Mouse (Mus musculus) intestine, postnatal 0 days (tissue): ENCODE results near the gene Myrf. TPM values are rescaled to one million over a fixed set of nuclear protein-coding genes. Genes with fewer than 3 reads are reported as not detected.
A peak's percentile ranks its signal among the peaks of the same experiment; 100 is the strongest.

Experiments
- ATAC-seq: fragments of 200-750 bp; cut with Nextera tagmentation; 2 replicates; pipeline ENCODE4 v1.8.0; 2017; ENCODE audit warnings: mild to moderate bottlenecking, moderate TSS enrichment, moderate library complexity
- H3K27ac ChIP-seq: fragments of 300-500 bp; sonication (generic); 2 replicates; pipeline ENCODE4 v1.5.1; 2014; ENCODE audit warnings: mild to moderate bottlenecking, low read depth, low read length, moderate library complexity
- H3K27me3 ChIP-seq: fragments of 300-500 bp; sonication (generic); replicated peaks from 2 replicates; pipeline ENCODE4 v1.6.1; 2014; ENCODE audit warnings: low read length, mixed read lengths; ENCODE audit not compliant: control insufficient read depth, insufficient read depth
- H3K36me3 ChIP-seq: fragments of 300-500 bp; sonication (generic); 2 replicates; pipeline ENCODE4 v1.6.1; 2014; ENCODE audit warnings: mild to moderate bottlenecking, moderate library complexity; ENCODE audit not compliant: control insufficient read depth, insufficient read depth
- H3K4me1 ChIP-seq: fragments of 300-500 bp; sonication (generic); replicated peaks from 2 replicates; pipeline ENCODE4 v1.6.1; 2014; ENCODE audit warnings: antibody characterized with exemption, low read length, mixed read lengths; ENCODE audit not compliant: control insufficient read depth, insufficient read depth
- H3K4me2 ChIP-seq: fragments of 300-500 bp; sonication (generic); replicated peaks from 2 replicates; pipeline ENCODE4 v1.6.1; 2014; ENCODE audit warnings: low read depth, mild to moderate bottlenecking, moderate library complexity
- H3K4me3 ChIP-seq: fragments of 300-500 bp; sonication (generic); 2 replicates; pipeline ENCODE4 v1.5.1; 2014; ENCODE audit warnings: low read depth, low read length
- H3K9ac ChIP-seq: fragments of 300-500 bp; sonication (generic); 2 replicates; pipeline ENCODE4 v1.6.1; 2014; ENCODE audit warnings: mild to moderate bottlenecking, low read depth, low read length
- H3K9me3 ChIP-seq: fragments of 300-500 bp; sonication (generic); 2 replicates; pipeline ENCODE4 v1.6.1; 2016; ENCODE audit warnings: mixed run types; ENCODE audit not compliant: control insufficient read depth
- CTCF ChIP-seq: sonication (generic); IDR thresholded peaks from 2 replicates; pipeline ENCODE4 v1.5.1; 2016; ENCODE audit warnings: low read depth, mild to moderate bottlenecking, control low read depth, antibody characterized with exemption, moderate library complexity
- WGBS: fragments of 180-500 bp; shearing (Covaris S2); extraction: QIAGEN DNeasy Blood & Tissue Kit; methylation state at CpG from one replicate; pipeline ENCODE4 v1.1.7; 2014; 5-methylcytosine and 5-hydroxymethylcytosine counted together
- polyA plus RNA-seq: library from polyadenylated mRNA; unstranded; fragments of >200 nt; fragmentation: Nextera tagmentation; extraction: Ambion mirVana; gene quantifications from 2 replicates; pipeline ENCODE4 v1.2.1, GENCODE M21; 2015

The Myrf gene
- polyA plus RNA-seq, 1 experiment from 2014 or later, result 4.1 TPM

- no peak overlapping the region for H3K4me3 ChIP-seq
- TF ChIP-seq CTCF, result no peak
- 37% methylated on average over 8 of the region's 8 CpGs for WGBS
These were observed 2.4 kb upstream of the Myrf start for GRCm38 (mm10) chr19:10242916-10243315.

GRCm38 (mm10) chr19:10239975-10240653 lies 434 bp downstream of the Myrf start:
- 1% methylated on average over 26 of the region's 26 CpGs for WGBS
- Histone ChIP-seq H3K27ac (no peak overlapping the region), H3K9ac (peak overlapping the region; percentile 52; the same call in 1 of the 2 replicates), H3K4me1 (peaks cover 13% of the 10 kb centered on the region; the same call in 1 of the 2 replicates), H3K9me3 (no peaks in the 10 kb centered on the region), H3K27me3 (no peaks in the 10 kb centered on the region), H3K36me3 (no peaks in the 10 kb centered on the region), H3K4me3 (peak overlapping the region; percentile 47), H3K4me2 (peak overlapping the region; percentile 92)
- no peak for ATAC-seq
- no peak for TF ChIP-seq CTCF

More at GRCm38 (mm10) chr19:10242916-10243315, 2.4 kb upstream of the Myrf start:
- H3K9me3 ChIP-seq, result no peaks in the 10 kb centered on the region
- H3K4me2 ChIP-seq, result no peak overlapping the region
- H3K27ac ChIP-seq, result no peak overlapping the region
- ATAC-seq, result no peak
- no peak overlapping the region for H3K9ac ChIP-seq
- H3K36me3 ChIP-seq, result no peaks in the 10 kb centered on the region
- peaks cover 8% of the 10 kb centered on the region; the same call in 1 of the 2 replicates for H3K4me1 ChIP-seq
- no peaks in the 10 kb centered on the region for H3K27me3 ChIP-seq

GRCm38 (mm10) chr19:10239419-10239818 lies 1.1 kb downstream of the Myrf start:
- no peaks in the 10 kb centered on the region for H3K27me3 ChIP-seq
- no peak for ATAC-seq
- peaks cover 14% of the 10 kb centered on the region; the same call in 1 of the 2 replicates for H3K4me1 ChIP-seq
- H3K4me3 ChIP-seq, result peak overlapping the region; percentile 47
- 26% methylated on average over 2 of the region's 2 CpGs for WGBS
- H3K27ac ChIP-seq, result no peak overlapping the region
- no peaks in the 10 kb centered on the region; the same call in 1 of the 2 replicates for H3K36me3 ChIP-seq
- H3K9me3 ChIP-seq, result no peaks in the 10 kb centered on the region
- peak overlapping the region; percentile 92 for H3K4me2 ChIP-seq
- no peak for TF ChIP-seq CTCF
- no peak overlapping the region for H3K9ac ChIP-seq

GRCm38 (mm10) chr19:10238477-10238876 lies 2.1 kb downstream of the Myrf start:
- Histone ChIP-seq H3K27ac (no peak overlapping the region; the same call in 1 of the 2 replicates), H3K4me2 (peak overlapping the region; percentile 92), H3K4me1 (peaks cover 14% of the 10 kb centered on the region; the same call in 1 of the 2 replicates), H3K27me3 (no peaks in the 10 kb centered on the region), H3K9ac (no peak overlapping the region), H3K4me3 (no peak overlapping the region), H3K36me3 (peaks cover 2% of the 10 kb centered on the region; the same call in 1 of the 2 replicates), H3K9me3 (no peaks in the 10 kb centered on the region)
- no peak for ATAC-seq
- no peak for TF ChIP-seq CTCF
- 40% methylated on average over 3 of the region's 3 CpGs for WGBS

GRCm38 (mm10) chr19:10235784-10236565 lies 4.6 kb downstream of the Myrf start:
- peak overlapping the region; percentile 60; the same call in 1 of the 2 replicates for H3K27ac ChIP-seq
- peak overlapping the region; percentile 45 for H3K4me2 ChIP-seq

GRCm38 (mm10) chr19:10232327-10233017 lies 8.1 kb downstream of the Myrf start:
- ATAC-seq, result no peak
- TF ChIP-seq CTCF, result no peak
- no peak overlapping the region for H3K9ac ChIP-seq
- no peak overlapping the region for H3K27ac ChIP-seq
- H3K4me1 ChIP-seq, result peaks cover 3% of the 10 kb centered on the region; the same call in 1 of the 2 replicates
- no peak overlapping the region for H3K4me3 ChIP-seq
- WGBS, result 52% methylated on average over 9 of the region's 9 CpGs
- H3K4me2 ChIP-seq, result no peak overlapping the region
- no peaks in the 10 kb centered on the region for H3K9me3 ChIP-seq
- no peaks in the 10 kb centered on the region for H3K27me3 ChIP-seq
- H3K36me3 ChIP-seq, result peaks cover 14% of the 10 kb centered on the region; the same call in 1 of the 2 replicates

More at GRCm38 (mm10) chr19:10235784-10236565, 4.6 kb downstream of the Myrf start:
- ATAC-seq, result peak; percentile 84
- Histone ChIP-seq H3K36me3 (peaks cover 5% of the 10 kb centered on the region; the same call in 1 of the 2 replicates), H3K4me1 (peaks cover 14% of the 10 kb centered on the region; the same call in 1 of the 2 replicates), H3K27me3 (no peaks in the 10 kb centered on the region), H3K9me3 (no peaks in the 10 kb centered on the region), H3K4me3 (no peak overlapping the region), H3K9ac (no peak overlapping the region)
- 26% methylated on average over 9 of the region's 9 CpGs for WGBS
- TF ChIP-seq CTCF, result no peak
